Mouse (Mus musculus): ENCODE measurements around the gene Gm21958.

DNA sequence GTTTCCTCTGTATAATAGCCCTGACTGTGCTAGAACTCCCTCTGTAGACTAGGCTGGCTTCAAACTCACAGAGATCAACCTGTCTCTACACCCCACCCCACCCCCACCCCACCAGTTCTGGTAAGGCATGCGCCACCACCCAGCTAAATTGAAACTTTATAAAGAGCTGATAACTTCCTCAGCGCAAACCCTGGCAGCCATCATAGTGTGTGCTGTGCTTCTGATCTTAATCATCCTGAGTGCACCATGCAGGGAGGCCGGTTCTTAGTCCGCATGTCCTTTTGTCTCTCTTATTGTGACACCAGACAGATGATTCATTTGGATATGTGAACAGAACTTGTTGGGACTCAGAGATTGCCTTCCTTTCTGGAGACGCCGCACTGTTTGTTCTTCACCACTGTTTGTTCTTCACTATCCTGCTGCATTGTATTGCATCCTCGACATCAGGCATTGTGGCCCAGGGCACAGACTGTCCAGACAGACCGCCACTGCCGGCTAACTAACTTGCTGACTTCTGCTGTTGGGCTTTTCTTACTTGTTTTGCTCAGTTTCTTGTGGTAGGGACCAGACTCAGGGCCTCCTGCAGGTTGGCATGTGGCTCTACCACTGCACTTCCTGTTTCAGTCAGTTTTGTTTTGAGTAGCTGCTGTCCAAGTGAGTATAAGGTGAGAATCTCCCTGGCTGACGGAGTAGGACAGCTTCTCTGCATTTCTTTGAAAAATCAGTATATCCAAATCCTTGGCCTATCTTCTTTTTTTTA, 9.8 kb upstream of the Gm21958 start:
- TF ChIP-seq GATA1 (IDR thresholded peaks at IDR 0.05; ENCODE audit: low read length) (no peak), TAL1 (IDR thresholded peaks at IDR 0.05; ENCODE audit: low read length) (no peak)
